8 mouse cellular contexts compared by ENCODE assay signal in the genomic region with DNA sequence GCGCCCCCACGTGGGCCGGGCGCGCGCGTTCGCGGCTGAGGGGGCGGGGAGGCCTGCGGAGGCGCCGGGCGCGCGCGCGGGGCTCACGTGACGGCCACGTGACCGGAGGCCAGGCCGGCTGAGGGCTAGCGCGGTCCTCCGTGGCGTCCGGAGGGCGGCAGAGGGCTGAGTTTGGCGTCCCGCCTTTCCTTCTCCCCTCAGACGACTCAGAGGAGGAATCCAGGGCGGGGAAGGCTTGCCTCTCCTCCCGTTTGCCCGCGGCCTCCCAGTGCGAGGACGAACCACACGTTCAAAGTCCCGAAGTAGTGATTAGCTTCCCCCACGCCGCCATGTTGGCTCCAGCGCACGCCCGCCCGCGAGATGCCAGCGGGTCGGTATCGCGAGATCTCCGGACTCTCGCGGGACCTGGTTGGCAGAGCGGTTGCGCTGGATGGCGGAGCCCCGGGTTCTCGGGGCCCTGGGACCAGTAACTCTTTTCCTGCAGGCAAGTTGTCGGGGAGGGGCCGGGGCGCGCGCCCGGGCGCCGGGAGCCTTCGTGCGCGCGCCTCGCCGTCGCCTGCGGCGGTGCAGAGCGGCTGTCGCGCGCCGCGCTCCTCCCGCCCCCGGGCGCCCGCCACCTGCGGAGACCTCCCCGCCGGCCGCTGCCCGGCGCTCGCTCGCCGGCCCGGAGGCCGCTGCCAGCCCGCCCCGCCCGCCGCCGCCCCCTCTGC. TPM values are rescaled to one million over a fixed set of nuclear protein-coding genes. Genes with fewer than 3 reads are reported as not detected.
DNase-seq lines count a peak whose midpoint lies in the region; ATAC-seq lines count a peak whose summit lies in the region.

No protein-coding gene starts in this region.

- peaks cover 22% of the 10 kb centered on the region for H3K36me3 ChIP-seq in heart, embryonic 14.5 days (ENCODE audit: control insufficient read depth, insufficient read depth, low read length)
- H3K36me3 ChIP-seq in liver, embryonic 13.5 days, result peaks cover 21% of the 10 kb centered on the region
- H3K36me3 ChIP-seq in stomach, embryonic 16.5 days (ENCODE audit: control insufficient read depth, insufficient read depth, low read length), result no peaks in the 10 kb centered on the region

- DNase-seq in CD4-positive helper T cell, adult 2 months (ENCODE audit: low read depth, low spot score), result peak; percentile 98
- DNase-seq in brain, embryonic 18.5 days (ENCODE audit: low read depth, low spot score), result peak; percentile 92
- peak; percentile 98 for DNase-seq in kidney, postnatal 14 days
- DNase-seq in liver, embryonic 13.5 days, result peak; percentile 96
- DNase-seq in neural tube, embryonic 10.5 days (ENCODE audit: extremely low spot score, low spot score), result peak; percentile 97

- ATAC-seq in erythroid progenitor cell, adult 5-6 weeks (replicated peaks; ENCODE audit: low FRiP score, poor library complexity, severe bottlenecking), result peak; percentile 88
- peak; percentile 87 for ATAC-seq in heart, embryonic 14.5 days (ENCODE audit: insufficient number of reproducible peaks, insufficient read depth, low FRiP score, low read depth)
- ATAC-seq in liver, embryonic 13.5 days (ENCODE audit: low read depth), result peak; percentile 78
- ATAC-seq in stomach, embryonic 16.5 days (ENCODE audit: insufficient read depth, low FRiP score), result peak; percentile 90

- 0% methylated on average over 45 of the region's 102 CpGs for WGBS in heart, embryonic 14.5 days
- WGBS in liver, embryonic 13.5 days (ENCODE audit: insufficient replicate concordance), result 0% methylated on average over 88 of the region's 102 CpGs
- under 1% methylated on average over 70 of the region's 102 CpGs for WGBS in stomach, embryonic 16.5 days

- H3K9ac ChIP-seq in heart, embryonic 14.5 days (ENCODE audit: low read length), result peak overlapping the region; percentile 93
- H3K9ac ChIP-seq in liver, embryonic 13.5 days, result peak overlapping the region; percentile 94
- peak overlapping the region; percentile 96 for H3K9ac ChIP-seq in stomach, embryonic 16.5 days (ENCODE audit: low read length)

- H3K27me3 ChIP-seq in heart, embryonic 14.5 days (ENCODE audit: control insufficient read depth, insufficient read depth, low read length), result no peaks in the 10 kb centered on the region
- H3K27me3 ChIP-seq in liver, embryonic 13.5 days, result no peaks in the 10 kb centered on the region
- no peaks in the 10 kb centered on the region for H3K27me3 ChIP-seq in stomach, embryonic 16.5 days (ENCODE audit: control insufficient read depth, insufficient read depth, low read length)

- H3K9me3 ChIP-seq in heart, embryonic 14.5 days (ENCODE audit: control insufficient read depth, low read length), result no peaks in the 10 kb centered on the region
- no peaks in the 10 kb centered on the region for H3K9me3 ChIP-seq in liver, embryonic 13.5 days (replicated peaks)
- no peaks in the 10 kb centered on the region for H3K9me3 ChIP-seq in stomach, embryonic 16.5 days (replicated peaks; ENCODE audit: control insufficient read depth, low read length)

- peaks cover 5 to 26% of the 10 kb centered on the region in 2 experiments; a peak in 3 of 4 replicates for H3K4me1 ChIP-seq in heart, embryonic 14.5 days (ENCODE audit: control insufficient read depth in 2 of 2, insufficient read depth in 2 of 2, low read length in 2 of 2)
- H3K4me1 ChIP-seq in liver, embryonic 13.5 days (replicated peaks), result peaks cover 59% of the 10 kb centered on the region
- H3K4me1 ChIP-seq in stomach, embryonic 16.5 days (ENCODE audit: control insufficient read depth, insufficient read depth, low read length), result peaks cover 24% of the 10 kb centered on the region

- H3K4me3 ChIP-seq in heart, embryonic 14.5 days (ENCODE audit: control insufficient read depth in 1 of 2, insufficient read depth in 1 of 2, low read depth in 1 of 2, low read length in 2 of 2), result peak overlapping the region; percentile 83 to 93
- peak overlapping the region; percentile 96 for H3K4me3 ChIP-seq in liver, embryonic 13.5 days (replicated peaks)
- peak overlapping the region; percentile 87 for H3K4me3 ChIP-seq in stomach, embryonic 16.5 days (replicated peaks; ENCODE audit: low read length)

- peak overlapping the region; percentile 88 for H3K4me2 ChIP-seq in heart, embryonic 14.5 days (ENCODE audit: low read length)
- peak overlapping the region; percentile 84 for H3K4me2 ChIP-seq in liver, embryonic 13.5 days
- H3K4me2 ChIP-seq in stomach, embryonic 16.5 days (ENCODE audit: low read depth, low read length), result peak overlapping the region; percentile 68

- H3K27ac ChIP-seq in heart, embryonic 14.5 days (replicated peaks in 1 of 2; ENCODE audit: control insufficient read depth in 1 of 2, insufficient read depth in 1 of 2, low read depth in 2 of 2, low read length in 2 of 2), result peak overlapping the region; percentile 99 to 100
- H3K27ac ChIP-seq in liver, embryonic 13.5 days, result peak overlapping the region; percentile 96
- peak overlapping the region; percentile 99 for H3K27ac ChIP-seq in stomach, embryonic 16.5 days (ENCODE audit: low read length)

RNA-seq across cellular contexts. Expression of gene Zzz3, which starts 1.2 kb away (rescaled TPM):
- 43.2 and 55.3 TPM in 2 replicates for total RNA-seq in erythroid progenitor cell, adult 5-6 weeks (2015; ENCODE audit: low replicate concordance)
- total RNA-seq in erythroid progenitor cell, adult 5-6 weeks (2017; ENCODE audit: low replicate concordance), result 42.9 and 44.8 TPM in 2 replicates
- 34.5 and 36.3 TPM in 2 replicates for polyA plus RNA-seq in heart, embryonic 14.5 days (2014; fragmentation: Nextera tagmentation; extraction: Ambion mirVana)
- polyA plus RNA-seq in liver, embryonic 13.5 days (2015; fragmentation: Nextera tagmentation; extraction: Ambion mirVana), result 16.3 and 21.2 TPM in 2 replicates
- polyA plus RNA-seq in stomach, embryonic 16.5 days (2015; fragmentation: Nextera tagmentation; extraction: Ambion mirVana), result 36.8 and 37.9 TPM in 2 replicates

RNA-seq across cellular contexts. Expression of gene Usp33, which starts 50.2 kb away (rescaled TPM):
- 56.6 and 66.7 TPM in 2 replicates for total RNA-seq in erythroid progenitor cell, adult 5-6 weeks (2015; ENCODE audit: low replicate concordance)
- total RNA-seq in erythroid progenitor cell, adult 5-6 weeks (2017; ENCODE audit: low replicate concordance), result 82.3 and 102 TPM in 2 replicates
- 29.9 and 33.0 TPM in 2 replicates for polyA plus RNA-seq in heart, embryonic 14.5 days (2014; fragmentation: Nextera tagmentation; extraction: Ambion mirVana)
- 19.5 and 28.1 TPM in 2 replicates for polyA plus RNA-seq in liver, embryonic 13.5 days (2015; fragmentation: Nextera tagmentation; extraction: Ambion mirVana)
- 44.3 and 45.8 TPM in 2 replicates for polyA plus RNA-seq in stomach, embryonic 16.5 days (2015; fragmentation: Nextera tagmentation; extraction: Ambion mirVana)

RNA-seq across cellular contexts. Expression of gene Miga1, which starts 56.2 kb away (rescaled TPM):
- 2.1 and 6.5 TPM in 2 replicates for total RNA-seq in erythroid progenitor cell, adult 5-6 weeks (2015; ENCODE audit: low replicate concordance)
- 2.3 and 3.3 TPM in 2 replicates for total RNA-seq in erythroid progenitor cell, adult 5-6 weeks (2017; ENCODE audit: low replicate concordance)
- polyA plus RNA-seq in heart, embryonic 14.5 days (2014; fragmentation: Nextera tagmentation; extraction: Ambion mirVana), result 15.9 and 16.4 TPM in 2 replicates
- polyA plus RNA-seq in liver, embryonic 13.5 days (2015; fragmentation: Nextera tagmentation; extraction: Ambion mirVana), result 4.3 and 4.7 TPM in 2 replicates
- polyA plus RNA-seq in stomach, embryonic 16.5 days (2015; fragmentation: Nextera tagmentation; extraction: Ambion mirVana), result 10.9 and 11.1 TPM in 2 replicates

Comparison
In these comparisons a context has a peak if more than half of its experiments do, and no peak if none do; other contexts are left out.
1. Peak in every context shown above with its lines: DNase-seq, ATAC-seq, H3K4me3 ChIP-seq and H3K27ac ChIP-seq.